Mouse (Mus musculus) MN1 (cell line): ENCODE measurements at regions not wholly inside any gene's neighbourhood (a gene's known extent, or its start where the extent isn't known, plus 50 kb on each side); places are given as distances from the start of the nearest gene placed in this dataset.

Experiments used
- DNase-seq: peaks from one replicate; pipeline ENCODE4 v3.0.0-alpha.2; 2016; ENCODE audit warnings: low spot score

DNA sequence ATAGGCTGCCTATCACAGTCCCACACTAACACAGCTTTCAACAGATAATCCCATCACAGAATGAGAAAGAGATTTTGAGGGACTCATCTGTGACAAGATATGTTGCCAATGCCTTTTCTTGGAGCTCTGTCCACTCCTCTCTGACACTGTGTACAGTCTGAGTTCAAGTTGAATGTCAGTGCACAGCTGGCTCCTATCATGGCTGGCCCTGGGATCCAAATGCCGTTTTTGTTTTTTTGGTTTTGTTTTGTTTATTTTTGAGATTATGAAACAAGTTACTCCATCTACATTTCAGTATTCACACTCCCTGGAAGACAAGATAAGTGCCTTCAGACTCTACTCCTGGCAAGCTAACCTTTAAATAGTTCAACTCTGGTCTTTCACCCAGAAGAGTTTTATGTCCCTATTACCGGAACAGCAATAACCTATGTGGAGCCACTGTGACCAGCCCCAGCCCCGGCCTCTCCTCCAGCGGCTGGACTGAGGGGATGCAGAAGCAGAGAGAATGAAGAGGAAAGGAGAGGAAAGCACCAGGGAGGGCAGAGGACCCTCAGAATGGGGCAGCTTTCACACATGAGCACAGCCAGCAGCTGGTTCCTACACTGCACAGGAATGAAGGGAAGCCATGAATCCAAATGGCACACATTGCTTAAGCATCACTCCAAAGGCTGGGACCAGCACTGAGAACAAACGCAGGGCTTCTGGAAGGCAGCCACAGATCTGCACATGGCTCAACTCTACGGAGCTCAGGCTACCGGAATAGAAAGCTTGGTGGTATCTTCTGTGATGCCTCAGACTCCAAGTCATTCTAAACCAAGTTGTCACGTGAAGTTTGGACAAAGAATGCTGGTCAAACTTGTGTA, 99.9 kb upstream of the Nsun2 start:
- DNase-seq: no peak

GRCm38 (mm10) chr13:69439486-69439885, 94.1 kb upstream of the Nsun2 start:
- no peak for DNase-seq

- DNase-seq: no peak
These were observed 91.7 kb upstream of the Nsun2 start for GRCm38 (mm10) chr13:69441798-69442197.

DNA sequence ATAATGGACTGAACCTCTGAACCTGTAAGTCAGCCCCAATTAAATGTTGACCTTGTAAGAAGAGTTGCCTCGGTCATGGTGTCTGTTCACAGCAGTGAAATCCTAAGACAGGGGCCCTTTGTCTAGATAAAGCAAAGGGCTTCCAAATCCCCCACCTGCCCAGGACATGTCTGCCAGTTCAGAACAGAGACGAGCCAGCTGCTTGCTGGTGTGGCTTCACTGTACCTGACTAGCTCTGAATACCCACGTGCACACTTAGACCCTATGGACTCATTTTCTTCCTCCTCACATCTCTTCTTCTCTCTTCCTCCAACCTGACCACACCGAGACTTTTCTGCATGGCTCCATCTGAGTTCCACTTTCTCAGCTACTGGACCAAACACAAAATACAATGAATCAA, 87.9 kb upstream of the Nsun2 start:
- no peak for DNase-seq
